Mouse (Mus musculus): ENCODE measurements at regions not wholly inside any gene's neighbourhood (a gene's known extent, or its start where the extent isn't known, plus 50 kb on each side); places are given as distances from the start of the nearest gene placed in this dataset.

DNA sequence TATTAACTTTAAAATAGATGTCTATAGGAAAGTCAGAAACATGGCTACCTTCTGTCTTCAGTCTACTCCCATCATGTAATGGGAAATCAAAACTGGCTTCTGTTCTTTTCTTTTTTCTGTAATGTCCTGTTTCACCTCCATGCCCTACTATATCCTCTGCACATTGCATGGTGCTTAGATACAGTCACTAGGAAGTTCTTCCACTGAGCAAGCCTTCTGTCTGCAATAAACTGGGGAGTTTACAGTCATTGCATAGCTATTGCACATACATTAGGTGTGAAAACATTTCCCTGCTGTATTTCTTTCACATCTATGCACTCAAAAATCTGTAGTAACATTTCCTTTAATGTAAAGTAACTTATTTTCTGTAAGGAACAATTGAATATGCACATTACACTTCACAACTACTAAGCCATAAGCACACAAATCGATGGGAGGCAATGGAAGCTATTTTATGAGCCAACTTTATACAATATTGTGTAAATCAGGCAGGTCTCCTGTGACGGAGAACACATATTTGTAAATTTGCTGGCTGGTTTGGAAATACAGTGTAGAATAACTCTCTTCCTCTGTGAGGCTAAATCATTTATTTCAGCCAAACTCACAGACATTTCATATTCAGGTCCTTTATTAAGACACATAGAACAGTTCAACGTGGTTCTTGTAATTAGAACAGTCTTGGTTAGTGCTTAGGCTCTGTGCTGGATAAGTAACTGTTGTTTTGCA lies 60.6 kb upstream of the Inhba start:
- Histone ChIP-seq H3K36me3 (ENCODE audit: control insufficient read depth, insufficient read depth, low read length) (no peaks in the 10 kb centered on the region), H3K27me3 (ENCODE audit: control insufficient read depth, insufficient read depth, low read length) (no peaks in the 10 kb centered on the region), H3K27ac (ENCODE audit: low read depth, low read length) (no peak overlapping the region), H3K4me2 (no peak overlapping the region), H3K9ac (ENCODE audit: low read length) (no peak overlapping the region), H3K4me1 (ENCODE audit: control insufficient read depth, insufficient read depth, low read length) (no peaks in the 10 kb centered on the region), H3K9me3 (ENCODE audit: control insufficient read depth, low read length) (no peaks in the 10 kb centered on the region), H3K4me3 (ENCODE audit: low read depth, low read length) (no peak overlapping the region)
- 81% methylated on average over 3 of the region's 3 CpGs for WGBS
- ATAC-seq (ENCODE audit: low FRiP score) (no peak), DNase-seq (ENCODE audit: low spot score, missing footprints) (no peak)

Measured in midbrain, embryonic 11.5 days (tissue).